Mouse (Mus musculus) megakaryocyte-erythroid progenitor cell, adult 5-6 weeks (primary cell): ENCODE measurements around the gene Cmtr1. TPM values are rescaled to one million over a fixed set of nuclear protein-coding genes. Genes with fewer than 3 reads are reported as not detected.
A peak's percentile ranks its signal among the peaks of the same experiment; 100 is the strongest.
"Not testable (repeated sequence)": the region's sequence is repeated elsewhere in the genome, so short reads cannot be mapped to it uniquely, and the experiment has no call there.

ENCODE experiments used
- ATAC-seq: replicated peaks from 2 replicates; pipeline ENCODE4 v1.8.0; 2016; ENCODE audit warnings: mild to moderate bottlenecking, inconsistent platforms; ENCODE audit not compliant: severe bottlenecking, poor library complexity, low FRiP score, low TSS enrichment
- total RNA-seq, 2 experiments: library from RNA; stranded (forward) in 1 of 2; stranded (reverse) in 1 of 2; fragments of 200-1000, 215-1000 nt in 1 of 2; fragments of >200 nt in 1 of 2; fragmentation: Nextera tagmentation in 1 of 2; gene quantifications; 2 replicates each; pipeline ENCODE4 v1.2.3; 2014 to 2017

Cmtr1 gene
- 44.7 and 73.5 TPM in 2 replicates for total RNA-seq (2014; fragmentation: Nextera tagmentation)
- total RNA-seq (2017), result 135 and 166 TPM in 2 replicates

DNA sequence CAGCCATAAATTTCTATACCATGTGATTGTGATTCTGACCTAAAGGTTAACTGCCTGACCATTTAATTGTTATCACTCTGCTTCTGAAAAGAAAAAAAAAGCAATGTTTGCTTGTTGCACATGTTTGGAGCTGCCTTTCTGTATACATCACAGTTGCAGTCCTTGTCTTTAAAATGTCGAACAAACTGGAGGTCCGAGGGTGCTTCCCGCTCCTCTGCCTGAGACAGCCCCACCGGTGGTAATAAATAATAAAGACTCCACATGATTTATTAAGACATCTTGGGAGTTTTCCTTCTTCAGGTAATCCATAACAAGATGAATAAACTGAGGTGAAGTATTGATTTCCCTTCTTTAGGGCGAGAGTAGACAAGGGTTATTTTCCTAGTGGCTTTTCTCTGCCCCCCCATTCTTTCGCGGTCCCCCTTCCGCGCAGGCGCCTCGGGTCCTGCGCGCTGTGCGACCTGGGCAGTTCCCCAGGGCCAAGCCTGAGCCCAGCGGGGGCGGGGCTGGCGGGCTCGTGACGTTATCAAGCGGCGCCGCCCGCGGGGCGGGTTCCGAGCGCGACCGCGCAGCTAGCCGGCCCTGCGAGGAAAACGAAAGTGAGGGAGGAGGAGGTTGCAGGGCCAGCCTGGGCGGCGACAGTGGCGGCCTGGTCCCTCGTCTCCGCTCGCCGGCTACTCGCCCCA is at the start of gene Cmtr1:
Gene Cmtr1 (plus strand): TSS at position 520 of the 686 bp plus-strand sequence.
- ATAC-seq, result peak; percentile 80

DNA sequence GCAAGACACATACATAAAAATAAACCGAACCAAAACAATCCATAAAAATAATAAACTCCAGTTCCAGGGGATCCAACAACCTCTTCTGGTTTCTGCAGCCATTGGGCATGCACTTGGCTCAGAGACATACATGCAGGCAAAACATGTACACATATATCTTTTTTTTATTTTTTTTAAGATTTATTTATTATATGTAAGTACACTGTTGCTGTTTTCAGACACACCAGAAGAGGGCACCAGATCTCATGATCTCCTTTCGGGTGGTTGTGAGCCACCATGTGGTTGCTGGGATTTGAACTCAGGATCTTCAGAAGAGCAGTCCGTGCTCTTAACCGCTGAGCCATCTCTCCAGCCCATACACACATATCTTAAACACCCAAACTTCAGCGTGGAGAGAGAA is 46.9 kb upstream of the Cmtr1 start:
- not testable (repeated sequence) for ATAC-seq

DNA sequence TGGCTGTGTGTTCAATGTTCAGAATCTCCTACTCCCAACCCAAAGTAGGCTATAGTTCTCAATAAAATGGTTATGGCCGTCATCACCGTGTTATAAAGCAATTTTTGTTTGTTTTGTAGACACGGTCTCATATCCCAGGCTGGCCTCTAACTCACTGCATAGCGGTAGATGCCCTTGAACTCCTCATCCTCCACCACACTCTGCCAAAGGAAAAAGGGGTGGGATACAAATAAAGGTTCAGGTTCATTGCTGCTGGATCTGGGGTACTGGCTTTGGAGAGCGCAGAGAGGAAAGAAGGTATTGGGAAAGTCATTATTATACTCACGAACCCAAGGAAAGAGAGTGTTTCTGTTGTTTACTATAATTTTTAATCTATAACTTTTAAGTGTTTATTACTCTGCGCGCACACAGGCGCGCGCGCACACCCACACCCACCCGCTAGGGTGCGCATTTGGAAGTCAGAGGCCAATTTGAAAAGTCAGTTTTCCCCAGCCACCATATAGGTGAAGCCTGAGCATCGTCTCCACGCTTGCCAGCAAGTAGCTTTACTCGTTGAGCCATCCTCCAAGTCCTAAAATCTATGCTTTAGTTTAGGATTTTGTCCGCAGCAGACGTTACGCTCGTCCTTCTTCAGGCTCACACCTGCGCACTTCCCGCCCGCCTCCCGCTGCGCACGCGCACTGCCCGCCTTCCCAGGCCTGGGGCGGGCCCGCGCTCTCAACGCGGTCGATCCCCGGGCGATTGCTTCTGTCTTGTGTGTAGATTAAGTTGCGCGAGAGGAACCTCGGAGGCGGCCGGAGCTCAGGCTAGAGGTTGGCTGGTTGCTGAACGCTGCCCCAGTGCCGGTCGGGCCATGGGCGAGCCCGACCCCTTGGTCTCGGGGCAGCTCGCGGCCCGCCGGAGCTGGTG is 46.0 kb upstream of the Cmtr1 start, which contains the start of the genes Rnf8 and Gm28043:
Gene Rnf8 (plus strand): TSS at position 676 of the 909 bp plus-strand sequence.
Gene Gm28043 (plus strand): TSS at position 762 of the 909 bp plus-strand sequence.
- peak; percentile 90 for ATAC-seq

DNA sequence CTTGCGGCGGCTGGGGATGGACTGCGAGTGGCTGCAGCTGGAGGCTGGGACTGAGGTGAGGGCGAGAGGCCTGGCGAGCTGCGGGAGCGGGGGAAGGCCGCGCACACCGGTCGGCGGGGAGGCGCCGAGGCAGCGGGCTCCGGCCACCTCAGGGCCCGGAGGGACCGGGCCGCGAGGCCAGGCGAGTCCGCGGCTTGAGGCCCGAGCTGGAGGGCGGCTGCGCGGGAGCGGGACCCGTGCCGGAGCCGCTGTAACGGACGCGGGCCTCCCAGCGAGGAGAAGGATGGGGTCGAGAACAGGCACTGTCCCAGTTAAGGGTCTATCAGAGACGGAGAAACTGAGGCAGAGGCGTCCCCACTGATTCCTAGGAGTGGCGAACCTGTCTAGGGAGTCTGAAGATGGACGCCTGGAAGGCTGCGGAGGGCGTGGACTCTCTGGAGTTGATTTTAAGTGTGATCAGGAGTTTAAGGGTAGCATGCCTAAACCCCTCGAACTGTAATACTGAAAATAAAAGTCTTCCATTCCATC is 45.3 kb upstream of the Cmtr1 start:
- ATAC-seq, result no peak

DNA sequence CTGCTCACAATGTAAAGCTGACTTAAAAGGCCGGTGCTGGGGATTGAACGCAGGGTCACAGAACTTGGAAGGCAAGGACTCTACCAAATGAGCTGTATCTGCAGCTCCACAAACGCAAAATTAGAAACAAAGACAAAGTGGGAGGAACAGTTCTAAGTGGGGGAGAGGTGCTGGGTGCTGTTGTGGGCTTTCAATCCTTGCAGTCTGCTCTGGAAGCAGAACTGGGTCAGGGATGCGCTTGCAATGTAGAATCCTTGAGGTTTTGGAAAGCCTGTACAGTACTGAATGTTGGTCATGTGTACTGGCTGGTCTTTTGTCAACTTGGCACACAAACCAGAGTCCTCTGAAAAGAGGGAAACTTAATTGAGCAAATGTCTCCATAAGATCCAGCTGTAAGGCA is 44.8 kb upstream of the Cmtr1 start:
- ATAC-seq, result no peak

DNA sequence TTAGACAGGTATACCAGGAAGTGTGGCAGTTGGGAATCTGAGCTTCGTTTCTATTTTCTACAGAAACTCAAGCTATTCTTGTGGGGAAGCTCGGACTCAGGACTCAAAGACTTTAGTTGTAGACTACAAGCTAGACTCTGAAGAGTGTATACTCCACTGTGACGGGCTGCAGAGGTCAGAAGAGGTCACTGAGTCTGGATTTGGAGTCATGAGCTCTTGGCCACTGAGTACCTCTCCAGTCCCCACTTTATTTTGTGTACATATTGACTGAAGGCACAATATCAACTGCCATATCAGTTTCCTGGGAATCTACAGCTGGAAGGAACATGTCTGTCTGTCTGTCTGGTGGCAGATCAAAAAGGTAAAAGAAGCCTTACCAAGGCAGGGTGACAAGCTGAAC is 41.2 kb upstream of the Cmtr1 start:
- ATAC-seq, result no peak

DNA sequence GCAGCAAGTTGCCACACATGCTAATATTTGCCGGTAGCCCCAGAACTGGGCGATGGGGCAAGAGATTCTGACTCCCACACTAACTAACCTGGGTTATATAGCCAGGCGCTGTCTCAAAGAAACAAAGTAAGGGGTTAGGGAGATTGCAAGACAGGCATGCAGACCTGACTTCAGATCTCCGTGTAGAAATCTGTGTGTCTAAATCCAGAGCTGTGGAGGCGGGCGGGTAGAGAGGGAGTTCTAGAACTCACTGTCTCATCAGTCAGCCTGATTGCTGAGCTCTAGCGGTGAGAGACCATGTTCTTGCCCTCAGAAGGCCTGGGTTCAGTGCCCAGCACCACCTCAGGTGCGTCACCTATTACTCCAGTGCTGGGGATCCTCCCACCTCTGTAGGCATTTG is 36.9 kb upstream of the Cmtr1 start:
- no peak for ATAC-seq

DNA sequence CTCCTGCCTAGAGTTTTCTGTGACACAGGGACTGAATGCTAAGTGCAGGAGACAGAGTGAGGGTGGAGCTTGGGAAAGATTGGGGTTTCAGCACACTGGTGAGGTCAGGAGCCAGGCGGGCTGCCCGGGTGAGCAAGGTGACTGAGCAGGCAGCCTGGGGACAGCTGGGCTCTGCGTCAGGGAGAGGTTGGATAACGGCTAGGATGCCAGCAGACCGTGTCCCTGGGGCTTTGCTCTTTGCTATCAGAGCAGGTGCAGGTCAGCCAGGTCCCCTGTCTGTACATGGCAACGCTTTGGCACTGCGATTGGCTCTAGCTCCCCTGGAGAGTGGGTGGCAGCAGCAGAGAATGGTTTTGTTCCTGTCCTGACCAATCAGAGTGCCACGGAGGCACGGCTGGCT is 33.1 kb upstream of the Cmtr1 start:
- no peak for ATAC-seq

DNA sequence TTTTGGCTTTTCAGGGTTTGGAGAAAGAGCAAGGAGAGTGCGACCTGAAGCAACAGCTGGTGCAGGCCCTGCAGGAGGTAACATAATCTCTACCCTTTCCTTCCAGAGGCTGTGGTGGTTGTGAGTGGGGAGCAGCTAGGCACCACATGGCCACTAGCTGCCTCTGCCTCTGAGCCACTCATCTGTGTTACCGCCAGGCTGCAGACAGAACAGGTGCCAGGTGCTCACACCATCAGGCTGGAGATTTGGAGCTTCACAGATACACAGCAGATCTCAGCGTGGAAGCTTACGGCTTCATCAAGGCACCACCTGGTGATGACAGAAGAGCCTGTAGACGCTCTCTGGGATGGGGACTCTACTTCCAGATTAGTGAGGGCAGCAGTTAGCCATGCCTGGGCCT is 31.4 kb upstream of the Cmtr1 start:
- ATAC-seq, result 0 out of 2 replicates have a peak, but pooled peaks have one; percentile 29

DNA sequence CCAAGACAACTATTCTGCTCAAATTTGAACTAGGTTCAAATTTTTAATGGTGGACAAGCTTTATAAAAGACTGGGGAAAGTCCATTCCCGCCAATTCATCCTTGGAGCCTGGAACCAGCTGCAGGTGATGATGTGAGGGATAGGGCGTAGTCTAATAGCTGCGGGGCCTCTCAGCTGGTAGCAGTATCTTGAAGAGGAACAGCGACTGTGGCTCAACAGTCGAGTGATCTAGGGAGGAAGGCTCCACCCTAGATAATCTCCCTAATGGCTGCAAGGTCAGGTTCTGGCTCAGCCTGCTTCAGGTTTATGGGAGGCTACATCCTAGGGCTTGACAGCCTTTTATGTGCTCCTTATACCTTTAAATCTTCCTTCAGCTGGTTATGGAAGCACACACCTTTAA is 30.8 kb upstream of the Cmtr1 start:
- ATAC-seq, result 0 out of 2 replicates have a peak, but pooled peaks have one; percentile 30

DNA sequence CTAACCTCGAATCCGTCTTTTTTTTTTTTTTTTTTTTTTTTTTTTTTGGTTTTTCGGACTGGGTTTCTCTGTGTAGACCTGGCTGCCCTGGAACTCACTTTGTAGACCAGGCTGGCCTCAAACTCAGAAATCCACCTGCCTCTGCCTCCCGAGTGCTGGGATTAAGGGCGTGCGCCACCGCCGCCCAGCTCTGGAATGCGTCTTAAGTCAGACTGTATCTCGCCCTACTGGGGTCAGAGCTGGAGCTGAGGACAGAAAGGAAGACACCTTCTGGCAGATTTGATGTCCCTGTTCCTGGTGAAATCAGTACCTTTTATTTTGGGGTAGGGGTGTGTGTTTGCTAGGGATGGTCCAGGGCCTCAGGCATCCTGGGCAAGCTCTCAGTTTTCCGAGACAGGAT is 28.1 kb upstream of the Cmtr1 start:
- ATAC-seq, result no peak

DNA sequence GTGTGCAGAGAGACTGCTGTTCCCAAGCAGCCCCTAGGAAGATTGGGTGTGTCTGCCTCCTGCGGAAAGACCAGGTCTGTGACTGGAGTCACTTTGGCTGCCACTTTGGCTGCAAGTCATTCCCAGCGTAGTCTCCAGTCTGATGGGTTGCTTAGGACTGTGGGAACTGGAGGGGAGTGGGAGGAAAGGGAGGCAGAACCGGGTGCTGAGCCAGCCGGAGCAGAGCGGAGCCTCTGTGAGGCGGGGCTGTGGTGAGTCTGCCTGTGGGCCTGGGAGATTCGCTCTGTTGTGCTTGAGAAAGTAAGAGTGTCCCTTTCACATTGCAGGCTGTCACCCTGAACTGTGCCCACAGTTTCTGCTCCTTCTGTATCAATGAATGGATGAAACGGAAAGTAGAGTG is 24.9 kb upstream of the Cmtr1 start:
- no peak for ATAC-seq

DNA sequence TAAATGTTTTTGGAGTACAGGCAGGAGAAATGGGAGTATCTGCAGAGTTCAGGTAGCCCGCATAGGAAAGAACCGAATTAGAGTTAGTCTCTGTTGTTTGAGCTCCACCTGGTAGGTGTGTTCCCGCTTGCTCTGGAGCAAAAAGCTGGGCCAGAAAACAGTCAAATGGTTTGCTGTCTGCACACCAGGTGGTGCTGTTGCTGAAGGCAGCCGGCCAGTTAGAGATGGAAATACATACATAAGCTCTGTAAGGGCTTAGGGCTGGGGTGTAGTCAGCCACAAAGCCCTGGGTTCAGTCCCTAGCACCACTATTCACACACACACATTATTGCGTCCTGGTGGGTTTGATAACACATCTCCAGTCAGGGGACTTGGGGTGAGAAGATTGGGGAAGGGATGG is 24.3 kb upstream of the Cmtr1 start:
- peak; percentile 59 for ATAC-seq

DNA sequence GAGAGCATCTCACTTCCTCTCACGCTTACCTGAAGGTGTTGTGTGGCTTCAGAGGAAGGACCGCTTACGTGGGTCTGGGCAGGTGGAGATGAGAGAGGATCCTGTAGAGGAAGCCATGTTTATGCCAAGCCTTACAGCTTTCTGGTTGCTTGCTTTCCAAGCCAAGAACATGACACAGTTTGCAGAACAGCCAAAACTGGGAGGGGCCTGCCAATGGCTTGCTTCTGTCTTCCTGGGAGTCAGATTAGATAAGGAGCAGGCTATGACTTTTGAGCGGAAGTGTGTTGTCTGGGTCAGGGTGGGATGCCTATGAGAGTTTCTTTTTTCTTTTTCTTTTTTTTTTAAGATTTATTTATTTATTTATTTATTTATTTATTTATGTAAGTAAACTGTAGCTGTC is 23.0 kb upstream of the Cmtr1 start:
- peak; percentile 50; the same call in 1 of the 2 replicates for ATAC-seq

DNA sequence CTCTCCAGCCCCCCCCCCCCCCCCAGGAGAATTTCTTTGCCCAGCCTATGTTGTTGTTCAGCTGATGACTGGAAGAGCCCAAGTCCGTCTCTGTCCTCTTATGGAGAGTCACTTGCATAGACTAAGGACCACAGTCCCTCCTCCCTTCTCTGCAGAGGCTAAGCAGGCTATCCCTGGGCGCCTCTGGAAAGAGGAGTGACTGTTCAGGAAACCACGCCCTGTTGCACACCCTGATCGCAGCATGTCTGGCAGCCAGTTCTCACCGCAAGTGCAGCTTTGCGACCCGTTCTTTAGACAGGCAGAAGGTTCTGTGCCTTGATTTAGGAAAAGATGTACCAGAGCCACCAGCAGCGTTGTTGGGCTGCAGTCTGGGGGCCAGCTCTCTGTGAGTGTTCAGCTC is 22.5 kb upstream of the Cmtr1 start:
- ATAC-seq, result peak; percentile 88

DNA sequence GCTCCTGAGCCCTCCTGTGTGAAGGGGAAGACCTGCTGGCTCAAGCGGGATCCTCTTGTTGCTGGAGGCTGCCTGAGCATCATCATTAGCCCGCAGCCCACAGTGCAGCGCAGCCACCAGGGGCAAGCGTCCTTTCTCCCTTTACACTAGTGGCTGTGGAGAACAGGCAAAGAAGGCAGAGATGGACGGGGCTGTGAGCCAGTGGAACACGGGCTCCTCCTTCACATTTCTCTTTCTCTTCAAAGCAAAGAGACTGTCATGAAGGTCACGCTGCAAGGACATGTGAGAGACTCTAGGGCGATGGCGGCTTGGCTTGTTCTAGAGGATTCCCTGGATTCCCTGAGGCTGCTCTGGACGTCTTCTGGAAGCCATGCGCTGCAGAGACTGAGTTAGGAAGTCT is 19.4 kb upstream of the Cmtr1 start:
- no peak for ATAC-seq

DNA sequence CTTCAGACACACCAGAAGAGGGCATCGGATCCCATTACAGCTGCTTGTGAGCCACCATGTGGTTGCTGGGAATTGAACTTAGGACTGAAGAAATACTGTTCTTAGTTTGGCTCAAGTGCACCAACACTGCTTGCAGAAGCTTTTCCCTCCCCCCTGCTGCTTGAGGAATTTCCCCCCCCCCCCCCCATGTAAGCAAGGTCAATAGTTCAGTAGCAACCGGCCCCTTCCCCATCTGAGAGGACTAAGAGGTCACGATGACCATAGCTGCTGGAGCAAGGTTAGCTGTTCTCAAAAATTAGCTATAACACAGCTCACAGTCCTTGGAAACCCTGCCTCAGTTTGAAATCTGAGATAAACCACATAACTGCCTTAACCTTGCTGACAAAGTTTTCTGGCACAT is 18.2 kb upstream of the Cmtr1 start:
- no peak for ATAC-seq

DNA sequence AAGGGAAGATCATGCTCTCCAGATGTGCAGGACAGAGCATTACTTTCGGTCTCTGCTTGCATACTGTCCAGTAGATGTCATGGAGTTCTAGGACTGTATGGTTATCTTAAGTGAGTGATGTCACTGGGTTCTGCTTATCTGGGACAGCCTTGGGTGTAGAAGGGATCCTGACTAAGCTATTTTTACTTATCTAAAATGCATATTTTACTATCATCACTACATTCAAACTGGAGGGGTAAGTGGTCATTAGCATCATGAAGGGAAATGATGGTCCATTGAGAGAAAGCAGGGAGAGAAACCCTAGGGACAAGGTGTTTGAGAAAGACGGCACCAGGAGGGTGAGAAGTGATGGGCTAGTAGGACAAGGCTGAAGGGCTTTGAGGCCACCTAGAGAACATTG is 2.1 kb upstream of the Cmtr1 start:
- ATAC-seq, result peak; percentile 90

DNA sequence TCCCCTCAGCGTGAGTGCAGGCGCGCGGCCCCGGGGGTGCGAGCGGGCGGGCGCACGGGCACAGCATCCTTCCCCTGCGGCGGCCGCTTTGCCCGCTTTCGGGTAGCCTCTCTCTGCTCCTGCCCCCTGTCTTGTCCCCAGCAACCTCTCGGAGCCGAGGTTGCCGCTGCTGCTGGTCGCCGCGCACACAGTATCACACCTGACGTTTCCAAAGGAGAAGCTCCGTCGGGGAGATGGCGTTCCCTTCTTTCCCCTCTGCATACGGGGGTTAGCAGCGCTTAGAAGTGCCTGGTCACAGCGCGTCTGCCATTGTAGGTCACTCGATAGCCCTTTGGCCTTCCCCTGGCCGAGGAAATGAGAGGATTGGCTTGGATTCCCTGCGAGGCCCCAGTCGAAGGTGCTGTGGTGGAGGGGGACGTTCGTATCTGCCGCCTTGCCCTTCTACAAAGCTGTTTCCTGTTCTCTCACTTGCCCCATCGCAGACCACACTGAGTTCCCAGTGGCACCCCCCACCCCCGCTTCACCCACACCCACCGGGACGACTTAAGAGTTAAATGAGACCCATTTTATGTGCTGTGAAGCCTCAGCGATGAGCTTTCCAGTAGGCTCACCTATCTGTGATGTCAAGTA is 482 bp downstream of the Cmtr1 start:
- ATAC-seq, result peak; percentile 17; the same call in 1 of the 2 replicates

DNA sequence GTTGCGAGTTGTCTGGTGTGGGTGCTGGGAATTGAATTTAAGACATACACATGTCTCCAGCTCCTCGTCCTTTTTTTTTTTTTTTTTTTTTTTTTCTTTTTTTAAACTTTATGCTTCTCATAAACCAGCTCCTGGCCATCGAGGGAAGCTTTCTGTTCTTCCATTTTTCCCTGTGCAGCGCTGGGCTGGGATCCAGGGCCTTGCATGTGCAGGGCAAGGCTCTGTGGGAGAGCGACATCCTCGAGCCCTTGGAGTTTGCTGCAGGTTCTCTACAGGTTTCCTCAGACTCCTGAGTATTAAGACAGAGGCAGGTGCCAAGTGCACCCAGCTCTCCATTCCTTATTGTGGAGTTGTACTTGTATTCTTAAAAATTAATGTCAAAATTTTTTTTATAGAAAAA is 1.8 kb downstream of the Cmtr1 start:
- ATAC-seq, result no peak
